19 mouse cellular contexts compared by ENCODE assay signal in genomic region chrX:53459573-53459972, GRCm38 (mm10). TPM values are rescaled to one million over a fixed set of nuclear protein-coding genes. Genes with fewer than 3 reads are reported as not detected.
DNase-seq lines count a peak whose midpoint lies in the region; ATAC-seq and TF ChIP-seq lines count a peak whose summit lies in the region.
"Had no signal": no experiment of that assay in that cellular context is flagged by ENCODE, and none has a peak within 500 bp of the region (broad histone marks: within the 10 kb centered on the region; RNA-seq: fewer than 3 reads in every experiment).

No protein-coding gene starts in this region.

- no peak for ATAC-seq in midbrain, embryonic 14.5 days (ENCODE audit: low FRiP score, low TSS enrichment)
- ATAC-seq in midbrain, embryonic 13.5 days: no peak
- ATAC-seq in stomach, postnatal 0 days (ENCODE audit: low FRiP score, low TSS enrichment): no peak
- ATAC-seq in CD4-positive, CD25-positive, alpha-beta regulatory T cell, adult 4 months: no peak
- ATAC-seq: activated CD4-positive, CD25-positive, alpha-beta regulatory T cell, adult 4 months had no signal

- H3K27me3 ChIP-seq in kidney, adult 2 months (replicated peaks; ENCODE audit: control insufficient read depth, insufficient read depth, low read length): no peaks in the 10 kb centered on the region
- no peaks in the 10 kb centered on the region for H3K27me3 ChIP-seq in midbrain, embryonic 14.5 days (ENCODE audit: control insufficient read depth, insufficient read depth, low read length)
- no peaks in the 10 kb centered on the region for H3K27me3 ChIP-seq in midbrain, embryonic 13.5 days
- no peaks in the 10 kb centered on the region for H3K27me3 ChIP-seq in stomach, postnatal 0 days (ENCODE audit: control insufficient read depth, insufficient read depth, low read length)
- H3K27me3 ChIP-seq: heart, embryonic 13.5 days; lung, embryonic 15.5 days; neural tube, embryonic 12.5 days; stomach, embryonic 15.5 days had no signal

- TF ChIP-seq EP300 in stomach, postnatal 0 days (optimal IDR thresholded peaks at IDR 0.05): no peak

- H3K4me1 ChIP-seq in kidney, adult 2 months (ENCODE audit: control insufficient read depth, insufficient read depth, low read length): no peaks in the 10 kb centered on the region
- no peaks in the 10 kb centered on the region for H3K4me1 ChIP-seq in midbrain, embryonic 14.5 days (ENCODE audit: control insufficient read depth, insufficient read depth, low read length)
- no peaks in the 10 kb centered on the region for H3K4me1 ChIP-seq in midbrain, embryonic 13.5 days (replicated peaks)
- no peaks in the 10 kb centered on the region for H3K4me1 ChIP-seq in stomach, postnatal 0 days (replicated peaks; ENCODE audit: control insufficient read depth, insufficient read depth)
- H3K4me1 ChIP-seq: heart, embryonic 13.5 days; limb, embryonic 10.5 days; lung, embryonic 15.5 days; midbrain, embryonic 10.5 days; neural tube, embryonic 12.5 days; stomach, embryonic 15.5 days had no signal

- DNase-seq in kidney, adult 2 months: peak; percentile 19
- DNase-seq in kidney, adult 11 months: no peak
- DNase-seq in midbrain, embryonic 14.5 days: peak; percentile 15
- DNase-seq in brain, embryonic 14.5 days (ENCODE audit: low read depth): peak; percentile 11
- DNase-seq in stomach, postnatal 0 days (ENCODE audit: low spot score): no peak
- DNase-seq in adrenal gland, postnatal 25 days: no peak
- DNase-seq: gastrocnemius, postnatal 10 days; kidney, postnatal 4 days had no signal

- no peak overlapping the region for H3K4me2 ChIP-seq in midbrain, embryonic 14.5 days (ENCODE audit: low read length)
- no peak overlapping the region for H3K4me2 ChIP-seq in midbrain, embryonic 13.5 days (replicated peaks)
- no peak overlapping the region for H3K4me2 ChIP-seq in stomach, postnatal 0 days (replicated peaks; ENCODE audit: low read depth)
- H3K4me2 ChIP-seq: heart, embryonic 13.5 days; hindbrain, embryonic 14.5 days; lung, embryonic 15.5 days; neural tube, embryonic 12.5 days; stomach, embryonic 15.5 days had no signal

- TF ChIP-seq CTCF in kidney, adult 2 months (conservative IDR thresholded peaks at IDR 0.05; ENCODE audit: insufficient read depth, insufficient read length, low read depth, low read length): no peak; the same call in 1 of the 2 replicates
- peak; percentile 20; the same call in 1 of the 2 replicates for TF ChIP-seq CTCF in brain, embryonic 14.5 days (IDR thresholded peaks at IDR 0.05; ENCODE audit: borderline replicate concordance, extremely low read depth, insufficient read depth, insufficient read length)
- peak; percentile 55 for TF ChIP-seq CTCF in stomach, postnatal 0 days (IDR thresholded peaks at IDR 0.05; ENCODE audit: low read depth)

- 39% methylated on average over 3 of the region's 3 CpGs for WGBS in kidney, adult 2 months
- WGBS in midbrain, embryonic 14.5 days: 46% methylated on average over 3 of the region's 3 CpGs
- WGBS in midbrain, embryonic 13.5 days: 50% methylated on average over 3 of the region's 3 CpGs
- WGBS in stomach, postnatal 0 days: 39% methylated on average over 3 of the region's 3 CpGs

- no peak overlapping the region for H3K9ac ChIP-seq in midbrain, embryonic 14.5 days (replicated peaks; ENCODE audit: low read length)
- no peak overlapping the region for H3K9ac ChIP-seq in midbrain, embryonic 13.5 days (replicated peaks)
- no peak overlapping the region for H3K9ac ChIP-seq in stomach, postnatal 0 days (ENCODE audit: low read length)
- H3K9ac ChIP-seq: heart, embryonic 13.5 days; hindbrain, embryonic 14.5 days; lung, embryonic 15.5 days; neural tube, embryonic 12.5 days; stomach, embryonic 15.5 days had no signal

- H3K27ac ChIP-seq in kidney, adult 2 months (ENCODE audit: insufficient read depth, low read depth, low read length): no peak overlapping the region
- no peak overlapping the region for H3K27ac ChIP-seq in midbrain, embryonic 14.5 days (replicated peaks; ENCODE audit: low read depth, low read length)
- H3K27ac ChIP-seq in midbrain, embryonic 13.5 days: no peak overlapping the region
- no peak overlapping the region for H3K27ac ChIP-seq in stomach, postnatal 0 days (replicated peaks)
- H3K27ac ChIP-seq: heart, embryonic 13.5 days; hindbrain, embryonic 14.5 days; limb, embryonic 10.5 days; lung, embryonic 15.5 days; midbrain, embryonic 10.5 days; neural tube, embryonic 12.5 days; stomach, embryonic 15.5 days had no signal

- no peaks in the 10 kb centered on the region for H3K9me3 ChIP-seq in midbrain, embryonic 14.5 days (ENCODE audit: control insufficient read depth, low read length)
- H3K9me3 ChIP-seq in midbrain, embryonic 13.5 days: no peaks in the 10 kb centered on the region
- no peaks in the 10 kb centered on the region for H3K9me3 ChIP-seq in stomach, postnatal 0 days (ENCODE audit: control insufficient read depth, low read length)
- H3K9me3 ChIP-seq: heart, embryonic 13.5 days; limb, embryonic 10.5 days; lung, embryonic 15.5 days; midbrain, embryonic 10.5 days; neural tube, embryonic 12.5 days; stomach, embryonic 15.5 days had no signal

- no peaks in the 10 kb centered on the region for H3K36me3 ChIP-seq in kidney, adult 2 months (ENCODE audit: control insufficient read depth, insufficient read depth, low read length)
- no peaks in the 10 kb centered on the region for H3K36me3 ChIP-seq in midbrain, embryonic 14.5 days (ENCODE audit: control insufficient read depth, insufficient read depth, low read length)
- H3K36me3 ChIP-seq in midbrain, embryonic 13.5 days: no peaks in the 10 kb centered on the region
- H3K36me3 ChIP-seq in stomach, postnatal 0 days (ENCODE audit: control insufficient read depth, insufficient read depth, low read length): no peaks in the 10 kb centered on the region
- H3K36me3 ChIP-seq: heart, embryonic 13.5 days; limb, embryonic 10.5 days; lung, embryonic 15.5 days; midbrain, embryonic 10.5 days; neural tube, embryonic 12.5 days; stomach, embryonic 15.5 days had no signal

- TF ChIP-seq POLR2A in kidney, adult 2 months (IDR thresholded peaks at IDR 0.05; ENCODE audit: low read depth, low read length): no peak
- no peak for TF ChIP-seq POLR2A in brain, embryonic 14.5 days (IDR thresholded peaks at IDR 0.05; ENCODE audit: borderline replicate concordance, extremely low read depth, insufficient read depth, insufficient read length, poor library complexity, severe bottlenecking)

- no peak overlapping the region for H3K4me3 ChIP-seq in kidney, adult 2 months (ENCODE audit: insufficient read depth, low read depth, low read length)
- no peak overlapping the region for H3K4me3 ChIP-seq in midbrain, embryonic 14.5 days (replicated peaks; ENCODE audit: low read depth, low read length)
- H3K4me3 ChIP-seq in midbrain, embryonic 13.5 days (replicated peaks): no peak overlapping the region
- no peak overlapping the region for H3K4me3 ChIP-seq in stomach, postnatal 0 days (ENCODE audit: low read depth, low read length)
- H3K4me3 ChIP-seq: heart, embryonic 13.5 days; limb, embryonic 10.5 days; lung, embryonic 15.5 days; midbrain, embryonic 10.5 days; neural tube, embryonic 12.5 days; stomach, embryonic 15.5 days had no signal

RNA-seq across cellular contexts. Expression of gene Etd, which starts 24.9 kb away (rescaled TPM):
- not detected in 2 replicates for polyA plus RNA-seq in kidney, adult 2 months (2012; rRNA removed)
- not detected in 2 replicates for polyA plus RNA-seq in midbrain, embryonic 14.5 days (2014; fragmentation: Nextera tagmentation; extraction: Ambion mirVana)
- polyA plus RNA-seq in midbrain, embryonic 13.5 days (2015; fragmentation: Nextera tagmentation; extraction: Ambion mirVana): not detected in 2 replicates
- polyA plus RNA-seq in brain, embryonic 14.5 days (2012; rRNA removed): not detected in 2 replicates
- not detected in 2 replicates for polyA plus RNA-seq in stomach, postnatal 0 days (2015; fragmentation: Nextera tagmentation; extraction: Ambion mirVana)
- not detected in 2 replicates for total RNA-seq in adrenal gland, postnatal 25 days (2021)
- polyA plus RNA-seq in CD4-positive, CD25-positive, alpha-beta regulatory T cell, adult 4 months (2017; shearing (Covaris generic)): not detected
- total RNA-seq: ES-E14; gastrocnemius, postnatal 10 days had no signal
- polyA plus RNA-seq: activated CD4-positive, CD25-positive, alpha-beta regulatory T cell, adult 4 months; heart, embryonic 13.5 days; hindbrain, embryonic 14.5 days; limb, embryonic 10.5 days; lung, embryonic 15.5 days; midbrain, embryonic 10.5 days; neural tube, embryonic 12.5 days; stomach, embryonic 15.5 days had no signal

Comparison
In these comparisons a context has a peak if more than half of its experiments do, and no peak if none do; other contexts are left out.
1. DNase-seq: peak in kidney, adult 2 months (single experiment), midbrain, embryonic 14.5 days (single experiment) and brain, embryonic 14.5 days (single experiment); none in kidney, adult 11 months (single experiment), stomach, postnatal 0 days (single experiment) and adrenal gland, postnatal 25 days (single experiment).